Mouse (Mus musculus): ENCODE measurements at regions not wholly inside any gene's neighbourhood (a gene's known extent, or its start where the extent isn't known, plus 50 kb on each side); places are given as distances from the start of the nearest gene placed in this dataset.

- DNase-seq, result no peak
Observed at GRCm38 (mm10) chr9:30519231-30519630, 92.3 kb downstream of the Snx19 start.
